In genomic region chr6:39915636-39916281, GRCm38 (mm10) we compare ENCODE assay signal across 29 mouse cellular contexts. TPM values are rescaled to one million over a fixed set of nuclear protein-coding genes. Genes with fewer than 3 reads are reported as not detected.
DNase-seq lines count a peak whose midpoint lies in the region; ATAC-seq and TF ChIP-seq lines count a peak whose summit lies in the region.
"Had no signal": no experiment of that assay in that cellular context is flagged by ENCODE, and none has a peak within 500 bp of the region (broad histone marks: within the 10 kb centered on the region; RNA-seq: fewer than 3 reads in every experiment).

No protein-coding gene starts in this region.

- no peak for TF ChIP-seq CTCF in layer of hippocampus, adult 2 months (conservative IDR thresholded peaks at IDR 0.05)
- TF ChIP-seq CTCF in stomach, postnatal 0 days (IDR thresholded peaks at IDR 0.05; ENCODE audit: low read depth): no peak

- no peak overlapping the region for H3K4me3 ChIP-seq in layer of hippocampus, adult 2 months
- no peak overlapping the region for H3K4me3 ChIP-seq in stomach, postnatal 0 days (ENCODE audit: low read depth, low read length)
- H3K4me3 ChIP-seq: embryonic facial prominence, embryonic 10.5 days; embryonic facial prominence, embryonic 13.5 days; erythroblast, embryonic 14.5 days; forebrain, embryonic 12.5 days; forebrain, embryonic 15.5 days; heart, embryonic 12.5 days; heart, embryonic 15.5 days; hindbrain, embryonic 12.5 days; hindbrain, embryonic 15.5 days; intestine, embryonic 15.5 days had no signal

- DNase-seq in cerebellum, postnatal 4 days (ENCODE audit: low spot score in 2 of 2): no peak
- DNase-seq in layer of hippocampus, adult 2 months (ENCODE audit: low spot score in 2 of 2): no peak
- no peak for DNase-seq in layer of hippocampus, postnatal 36 days
- peak; percentile 26 for DNase-seq in cerebellum, adult 9-11 months
- DNase-seq in cerebellum, postnatal 25 days: peak; percentile 37 to 53
- no peak for DNase-seq in kidney, adult 11 months
- no peak for DNase-seq in stomach, postnatal 0 days (ENCODE audit: low spot score)
- DNase-seq: adrenal gland, adult 2 months; adrenal gland, postnatal 14 days; embryo, embryonic 11 days; gastrocnemius, postnatal 25 days; heart, adult 18-20 months; heart, postnatal 10 days; heart, postnatal 4 days; kidney, adult 18-20 months; kidney, adult 9 months had no signal

- peak; percentile 86 for ATAC-seq in cerebellum, adult (ENCODE audit: insufficient number of reproducible peaks, low FRiP score, low TSS enrichment)
- ATAC-seq in stomach, postnatal 0 days (ENCODE audit: low FRiP score, low TSS enrichment): no peak
- ATAC-seq: forebrain, embryonic 15.5 days; intestine, embryonic 15.5 days; Patski had no signal

- H3K36me3 ChIP-seq in stomach, postnatal 0 days (ENCODE audit: control insufficient read depth, insufficient read depth, low read length): no peaks in the 10 kb centered on the region
- H3K36me3 ChIP-seq: embryonic facial prominence, embryonic 10.5 days; embryonic facial prominence, embryonic 13.5 days; forebrain, embryonic 12.5 days; forebrain, embryonic 15.5 days; G1E; heart, embryonic 12.5 days; heart, embryonic 15.5 days; hindbrain, embryonic 12.5 days; hindbrain, embryonic 15.5 days; intestine, embryonic 15.5 days had no signal

- no peak for TF ChIP-seq EP300 in stomach, postnatal 0 days (optimal IDR thresholded peaks at IDR 0.05)

- 80% methylated on average over 2 of the region's 2 CpGs for WGBS in stomach, postnatal 0 days

- peak overlapping the region; percentile 63; the same call in 1 of the 2 replicates for H3K27ac ChIP-seq in layer of hippocampus, adult 2 months
- no peak overlapping the region for H3K27ac ChIP-seq in stomach, postnatal 0 days (replicated peaks)
- H3K27ac ChIP-seq: embryonic facial prominence, embryonic 10.5 days; embryonic facial prominence, embryonic 13.5 days; forebrain, embryonic 12.5 days; forebrain, embryonic 15.5 days; heart, embryonic 15.5 days; hindbrain, embryonic 12.5 days; hindbrain, embryonic 15.5 days; intestine, embryonic 15.5 days had no signal

- no peak overlapping the region for H3K9ac ChIP-seq in stomach, postnatal 0 days (ENCODE audit: low read length)
- H3K9ac ChIP-seq: embryonic facial prominence, embryonic 13.5 days; forebrain, embryonic 12.5 days; forebrain, embryonic 15.5 days; heart, embryonic 12.5 days; heart, embryonic 15.5 days; hindbrain, embryonic 12.5 days; hindbrain, embryonic 15.5 days; intestine, embryonic 15.5 days had no signal

- no peak overlapping the region for H3K4me2 ChIP-seq in stomach, postnatal 0 days (replicated peaks; ENCODE audit: low read depth)
- H3K4me2 ChIP-seq: embryonic facial prominence, embryonic 13.5 days; forebrain, embryonic 12.5 days; forebrain, embryonic 15.5 days; heart, embryonic 12.5 days; heart, embryonic 15.5 days; hindbrain, embryonic 12.5 days; hindbrain, embryonic 15.5 days; intestine, embryonic 15.5 days had no signal

- H3K27me3 ChIP-seq in stomach, postnatal 0 days (ENCODE audit: control insufficient read depth, insufficient read depth, low read length): no peaks in the 10 kb centered on the region
- H3K27me3 ChIP-seq: embryonic facial prominence, embryonic 13.5 days; forebrain, embryonic 12.5 days; forebrain, embryonic 15.5 days; heart, embryonic 12.5 days; heart, embryonic 15.5 days; hindbrain, embryonic 12.5 days; hindbrain, embryonic 15.5 days; intestine, embryonic 15.5 days had no signal

- no peaks in the 10 kb centered on the region for H3K4me1 ChIP-seq in stomach, postnatal 0 days (replicated peaks; ENCODE audit: control insufficient read depth, insufficient read depth)
- H3K4me1 ChIP-seq: embryonic facial prominence, embryonic 10.5 days; embryonic facial prominence, embryonic 13.5 days; heart, embryonic 12.5 days; heart, embryonic 15.5 days; intestine, embryonic 15.5 days had no signal

- H3K9me3 ChIP-seq in stomach, postnatal 0 days (ENCODE audit: control insufficient read depth, low read length): no peaks in the 10 kb centered on the region
- H3K9me3 ChIP-seq: embryonic facial prominence, embryonic 10.5 days; embryonic facial prominence, embryonic 13.5 days; forebrain, embryonic 12.5 days; forebrain, embryonic 15.5 days; G1E; heart, embryonic 12.5 days; heart, embryonic 15.5 days; hindbrain, embryonic 12.5 days; hindbrain, embryonic 15.5 days; intestine, embryonic 15.5 days had no signal

RNA-seq across cellular contexts. Expression of gene Tmem178b, which starts 42.7 kb away (rescaled TPM):
- total RNA-seq in layer of hippocampus, adult 2 months (2021): 100 to 1,000 TPM; 169 to 170 TPM
- 100 to 1,000 TPM; 167 to 171 TPM for total RNA-seq in layer of hippocampus, postnatal 36 days (2021)
- 0.67 and 0.71 TPM in 2 replicates for polyA plus RNA-seq in stomach, postnatal 0 days (2015; fragmentation: Nextera tagmentation; extraction: Ambion mirVana)
- polyA plus RNA-seq: erythroblast, embryonic 14.5 days; G1E; Patski had no signal

Comparison
In these comparisons a context has a peak if more than half of its experiments do, and no peak if none do; other contexts are left out.
1. DNase-seq: peak in cerebellum, adult 9-11 months (single experiment) and cerebellum, postnatal 25 days (2 of 2); none in cerebellum, postnatal 4 days (0 of 2), layer of hippocampus, adult 2 months (0 of 2), layer of hippocampus, postnatal 36 days (0 of 2), kidney, adult 11 months (single experiment) and stomach, postnatal 0 days (single experiment).